Mouse (Mus musculus): ENCODE measurements around the gene Ppfibp2. TPM values are rescaled to one million over a fixed set of nuclear protein-coding genes. Genes with fewer than 3 reads are reported as not detected.
A peak's percentile ranks its signal among the peaks of the same experiment; 100 is the strongest.

Gene Ppfibp2
- polyA plus RNA-seq, 1 experiment from 2014 or later = 7.1 TPM

- H3K9ac ChIP-seq (replicated peaks; ENCODE audit: low read length) = peak within 1 kb of the TSS; percentile 53
- WGBS = 10% methylated on average over 23 of the region's 23 CpGs
- peak; percentile 84 for ATAC-seq (ENCODE audit: low FRiP score, low TSS enrichment)
- H3K36me3 ChIP-seq (ENCODE audit: insufficient read depth, low read length) = no peaks in the 10 kb centered on the region
- H3K4me2 ChIP-seq (replicated peaks; ENCODE audit: low read depth, low read length) = peak within 1 kb of the TSS; percentile 59
- H3K27ac ChIP-seq (ENCODE audit: low read length) = no peak within 1 kb of the TSS
- peak within 1 kb of the TSS; percentile 35 for H3K4me3 ChIP-seq (ENCODE audit: low read length)
- H3K9me3 ChIP-seq (ENCODE audit: low read length) = no peaks in the 10 kb centered on the region
- H3K27me3 ChIP-seq (ENCODE audit: insufficient read depth, low read length) = no peaks in the 10 kb centered on the region
- H3K4me1 ChIP-seq (ENCODE audit: insufficient read depth, low read length) = peaks cover 6% of the 10 kb centered on the region; the same call in 1 of the 2 replicates
These were observed 162.5 kb downstream of the Ppfibp2 start, which contains the start of gene Cyb5r2 for GRCm38 (mm10) chr7:107757308-107758151. Cyb5r2 (minus strand) TSS chr7:107758032.

- Histone ChIP-seq H3K4me3 (ENCODE audit: low read length) (no peak overlapping the region), H3K4me2 (replicated peaks; ENCODE audit: low read depth, low read length) (no peak overlapping the region), H3K4me1 (ENCODE audit: insufficient read depth, low read length) (no peaks in the 10 kb centered on the region), H3K9me3 (ENCODE audit: low read length) (no peaks in the 10 kb centered on the region), H3K27ac (ENCODE audit: low read length) (no peak overlapping the region), H3K9ac (replicated peaks; ENCODE audit: low read length) (no peak overlapping the region), H3K36me3 (ENCODE audit: insufficient read depth, low read length) (no peaks in the 10 kb centered on the region), H3K27me3 (ENCODE audit: insufficient read depth, low read length) (no peaks in the 10 kb centered on the region)
- 64% methylated on average over 6 of the region's 6 CpGs for WGBS
- no peak for ATAC-seq (ENCODE audit: low FRiP score, low TSS enrichment)
These were observed 175.8 kb downstream of the Ppfibp2 start for GRCm38 (mm10) chr7:107770812-107771211.

GRCm38 (mm10) chr7:107778216-107778615, 183.2 kb downstream of the Ppfibp2 start:
- ATAC-seq (ENCODE audit: low FRiP score, low TSS enrichment) = no peak
- H3K4me3 ChIP-seq (ENCODE audit: low read length) = no peak overlapping the region
- H3K9me3 ChIP-seq (ENCODE audit: low read length) = no peaks in the 10 kb centered on the region
- H3K36me3 ChIP-seq (ENCODE audit: insufficient read depth, low read length) = no peaks in the 10 kb centered on the region
- H3K4me1 ChIP-seq (ENCODE audit: insufficient read depth, low read length) = no peaks in the 10 kb centered on the region
- WGBS = 54% methylated on average over 1 of the region's 1 CpGs
- no peak overlapping the region for H3K9ac ChIP-seq (replicated peaks; ENCODE audit: low read length)
- no peaks in the 10 kb centered on the region for H3K27me3 ChIP-seq (ENCODE audit: insufficient read depth, low read length)
- no peak overlapping the region for H3K27ac ChIP-seq (ENCODE audit: low read length)
- H3K4me2 ChIP-seq (replicated peaks; ENCODE audit: low read depth, low read length) = no peak overlapping the region

- WGBS = 44% methylated on average over 4 of the region's 4 CpGs
- H3K27ac ChIP-seq (ENCODE audit: low read length) = no peak overlapping the region
- ATAC-seq (ENCODE audit: low FRiP score, low TSS enrichment) = no peak
- H3K4me2 ChIP-seq (replicated peaks; ENCODE audit: low read depth, low read length) = no peak overlapping the region
- no peaks in the 10 kb centered on the region for H3K4me1 ChIP-seq (ENCODE audit: insufficient read depth, low read length)
- no peaks in the 10 kb centered on the region for H3K27me3 ChIP-seq (ENCODE audit: insufficient read depth, low read length)
- H3K4me3 ChIP-seq (ENCODE audit: low read length) = no peak overlapping the region
- H3K9me3 ChIP-seq (ENCODE audit: low read length) = no peaks in the 10 kb centered on the region
- no peaks in the 10 kb centered on the region for H3K36me3 ChIP-seq (ENCODE audit: insufficient read depth, low read length)
- H3K9ac ChIP-seq (replicated peaks; ENCODE audit: low read length) = no peak overlapping the region
These were observed 184.6 kb downstream of the Ppfibp2 start for GRCm38 (mm10) chr7:107779611-107780010.

- H3K27ac ChIP-seq (ENCODE audit: low read length) = no peak overlapping the region
- H3K9ac ChIP-seq (replicated peaks; ENCODE audit: low read length) = no peak overlapping the region
- H3K4me2 ChIP-seq (replicated peaks; ENCODE audit: low read depth, low read length) = no peak overlapping the region
- H3K4me1 ChIP-seq (ENCODE audit: insufficient read depth, low read length) = no peaks in the 10 kb centered on the region
- no peak for ATAC-seq (ENCODE audit: low FRiP score, low TSS enrichment)
- no peaks in the 10 kb centered on the region for H3K27me3 ChIP-seq (ENCODE audit: insufficient read depth, low read length)
- H3K9me3 ChIP-seq (ENCODE audit: low read length) = no peaks in the 10 kb centered on the region
- H3K4me3 ChIP-seq (ENCODE audit: low read length) = no peak overlapping the region
- 55% methylated on average over 3 of the region's 3 CpGs for WGBS
- H3K36me3 ChIP-seq (ENCODE audit: insufficient read depth, low read length) = no peaks in the 10 kb centered on the region
These were observed 193.1 kb downstream of the Ppfibp2 start for GRCm38 (mm10) chr7:107787977-107788620.

- no peaks in the 10 kb centered on the region for H3K4me1 ChIP-seq (ENCODE audit: insufficient read depth, low read length)
- no peak overlapping the region for H3K4me3 ChIP-seq (ENCODE audit: low read length)
- no peak for ATAC-seq (ENCODE audit: low FRiP score, low TSS enrichment)
- no peaks in the 10 kb centered on the region for H3K9me3 ChIP-seq (ENCODE audit: low read length)
- H3K27me3 ChIP-seq (ENCODE audit: insufficient read depth, low read length) = no peaks in the 10 kb centered on the region
- H3K9ac ChIP-seq (replicated peaks; ENCODE audit: low read length) = no peak overlapping the region
- no peak overlapping the region for H3K4me2 ChIP-seq (replicated peaks; ENCODE audit: low read depth, low read length)
- no peaks in the 10 kb centered on the region for H3K36me3 ChIP-seq (ENCODE audit: insufficient read depth, low read length)
- 77% methylated on average over 2 of the region's 2 CpGs for WGBS
- H3K27ac ChIP-seq (ENCODE audit: low read length) = no peak overlapping the region
These were observed 201.5 kb downstream of the Ppfibp2 start for GRCm38 (mm10) chr7:107796500-107796899.

Other genes with a start within 250 kb of the Ppfibp2 start
- 3.7 and 4.7 TPM in 2 replicates for gene Syt9, start 224.5 kb upstream of the Ppfibp2 start, polyA plus RNA-seq (2015; fragmentation: Nextera tagmentation; extraction: Ambion mirVana)
- gene Olfml1, start 27.8 kb upstream of the Ppfibp2 start, polyA plus RNA-seq (2015; fragmentation: Nextera tagmentation; extraction: Ambion mirVana) = 24.3 and 26.4 TPM in 2 replicates
- not detected in 2 replicates for gene 5330417H12Rik, start 30.0 kb downstream of the Ppfibp2 start, polyA plus RNA-seq (2015; fragmentation: Nextera tagmentation; extraction: Ambion mirVana)
- gene Cyb5r2, start 162.8 kb downstream of the Ppfibp2 start, polyA plus RNA-seq (2015; fragmentation: Nextera tagmentation; extraction: Ambion mirVana) = 0.14 and 0.22 TPM in 2 replicates
- not detected in 2 replicates for gene Ovch2, start 206.0 kb downstream of the Ppfibp2 start, polyA plus RNA-seq (2015; fragmentation: Nextera tagmentation; extraction: Ambion mirVana)
- gene Olfr467, start 217.1 kb downstream of the Ppfibp2 start, polyA plus RNA-seq (2015; fragmentation: Nextera tagmentation; extraction: Ambion mirVana) = not detected in 2 replicates
- gene Olfr469, start 230.3 kb downstream of the Ppfibp2 start, polyA plus RNA-seq (2015; fragmentation: Nextera tagmentation; extraction: Ambion mirVana) = not detected in 2 replicates